Mouse (Mus musculus): ENCODE measurements around the gene Igdcc3. TPM values are rescaled to one million over a fixed set of nuclear protein-coding genes. Genes with fewer than 3 reads are reported as not detected.

The Igdcc3 gene
- polyA plus RNA-seq, 1 experiment from 2014 or later, result 0.33 TPM

- H3K27ac ChIP-seq (ENCODE audit: low read length), result no peak overlapping the region
- no peaks in the 10 kb centered on the region for H3K36me3 ChIP-seq (ENCODE audit: insufficient read depth, low read length)
- no peak overlapping the region for H3K4me2 ChIP-seq (replicated peaks; ENCODE audit: low read depth, low read length)
- no peak overlapping the region for H3K9ac ChIP-seq (replicated peaks; ENCODE audit: low read depth)
- H3K9me3 ChIP-seq (ENCODE audit: low read length), result no peaks in the 10 kb centered on the region
- no peak for DNase-seq (ENCODE audit: low spot score)
- WGBS, result 14% methylated on average over 8 of the region's 8 CpGs
- H3K4me3 ChIP-seq (ENCODE audit: low read depth, low read length), result no peak overlapping the region
- no peak for ATAC-seq
- no peaks in the 10 kb centered on the region for H3K4me1 ChIP-seq (ENCODE audit: insufficient read depth, low read depth, low read length)
- TF ChIP-seq EP300 (IDR thresholded peaks at IDR 0.05) (no peak), CTCF (IDR thresholded peaks at IDR 0.05) (no peak)
- peaks cover under 1% of the 10 kb centered on the region; the same call in 1 of the 2 replicates for H3K27me3 ChIP-seq (replicated peaks; ENCODE audit: insufficient read depth, low read length)
Measured at GRCm38 (mm10) chr9:65156604-65157003, 15.6 kb downstream of the Igdcc3 start.

GRCm38 (mm10) chr9:65157631-65158030 lies 16.6 kb downstream of the Igdcc3 start:
- Histone ChIP-seq H3K4me2 (replicated peaks; ENCODE audit: low read depth, low read length) (no peak overlapping the region), H3K27me3 (replicated peaks; ENCODE audit: insufficient read depth, low read length) (peaks cover 11% of the 10 kb centered on the region; the same call in 1 of the 2 replicates), H3K4me3 (ENCODE audit: low read depth, low read length) (no peak overlapping the region), H3K36me3 (ENCODE audit: insufficient read depth, low read length) (no peaks in the 10 kb centered on the region), H3K9ac (replicated peaks; ENCODE audit: low read depth) (no peak overlapping the region), H3K27ac (ENCODE audit: low read length) (no peak overlapping the region), H3K4me1 (ENCODE audit: insufficient read depth, low read depth, low read length) (no peaks in the 10 kb centered on the region), H3K9me3 (ENCODE audit: low read length) (no peaks in the 10 kb centered on the region)
- WGBS, result 63% methylated on average over 6 of the region's 6 CpGs
- ATAC-seq (no peak), DNase-seq (ENCODE audit: low spot score) (no peak)
- TF ChIP-seq EP300 (IDR thresholded peaks at IDR 0.05) (no peak), CTCF (IDR thresholded peaks at IDR 0.05) (no peak)

GRCm38 (mm10) chr9:65161188-65161587 lies 20.2 kb downstream of the Igdcc3 start:
- H3K4me2 ChIP-seq (replicated peaks; ENCODE audit: low read depth, low read length), result no peak overlapping the region
- 78% methylated on average over 4 of the region's 4 CpGs for WGBS
- DNase-seq (ENCODE audit: low spot score), result no peak
- no peak overlapping the region for H3K4me3 ChIP-seq (ENCODE audit: low read depth, low read length)
- ATAC-seq, result no peak
- peaks cover 22% of the 10 kb centered on the region for H3K27me3 ChIP-seq (replicated peaks; ENCODE audit: insufficient read depth, low read length)
- no peak overlapping the region for H3K27ac ChIP-seq (ENCODE audit: low read length)
- no peaks in the 10 kb centered on the region for H3K9me3 ChIP-seq (ENCODE audit: low read length)
- H3K9ac ChIP-seq (replicated peaks; ENCODE audit: low read depth), result no peak overlapping the region
- H3K36me3 ChIP-seq (ENCODE audit: insufficient read depth, low read length), result no peaks in the 10 kb centered on the region
- TF ChIP-seq EP300 (IDR thresholded peaks at IDR 0.05) (no peak), CTCF (IDR thresholded peaks at IDR 0.05) (no peak)
- H3K4me1 ChIP-seq (ENCODE audit: insufficient read depth, low read depth, low read length), result no peaks in the 10 kb centered on the region

GRCm38 (mm10) chr9:65161881-65162280 lies 20.9 kb downstream of the Igdcc3 start:
- Histone ChIP-seq H3K4me3 (ENCODE audit: low read depth, low read length) (no peak overlapping the region), H3K4me1 (ENCODE audit: insufficient read depth, low read depth, low read length) (no peaks in the 10 kb centered on the region), H3K4me2 (replicated peaks; ENCODE audit: low read depth, low read length) (no peak overlapping the region), H3K9me3 (ENCODE audit: low read length) (no peaks in the 10 kb centered on the region), H3K27me3 (replicated peaks; ENCODE audit: insufficient read depth, low read length) (peaks cover 22% of the 10 kb centered on the region), H3K9ac (replicated peaks; ENCODE audit: low read depth) (no peak overlapping the region), H3K27ac (ENCODE audit: low read length) (no peak overlapping the region), H3K36me3 (ENCODE audit: insufficient read depth, low read length) (no peaks in the 10 kb centered on the region)
- DNase-seq (ENCODE audit: low spot score) (no peak), ATAC-seq (no peak)
- WGBS, result 44% methylated on average over 8 of the region's 8 CpGs
- TF ChIP-seq EP300 (IDR thresholded peaks at IDR 0.05) (no peak), CTCF (IDR thresholded peaks at IDR 0.05) (no peak)

- 3% methylated on average over 58 of the region's 69 CpGs for WGBS
- H3K27ac ChIP-seq (ENCODE audit: low read length), result no peak overlapping the region
- no peaks in the 10 kb centered on the region for H3K36me3 ChIP-seq (ENCODE audit: insufficient read depth, low read length)
- ATAC-seq, result peak; percentile 25; the same call in 1 of the 2 replicates
- H3K4me1 ChIP-seq (ENCODE audit: insufficient read depth, low read depth, low read length), result no peaks in the 10 kb centered on the region
- peaks cover 22% of the 10 kb centered on the region for H3K27me3 ChIP-seq (replicated peaks; ENCODE audit: insufficient read depth, low read length)
- DNase-seq (ENCODE audit: low spot score), result no peak
- H3K9ac ChIP-seq (replicated peaks; ENCODE audit: low read depth), result no peak overlapping the region
- H3K4me2 ChIP-seq (replicated peaks; ENCODE audit: low read depth, low read length), result peak overlapping the region; percentile 64
- TF ChIP-seq EP300 (IDR thresholded peaks at IDR 0.05) (no peak), CTCF (IDR thresholded peaks at IDR 0.05) (no peak)
- peak overlapping the region; percentile 33 for H3K4me3 ChIP-seq (ENCODE audit: low read depth, low read length)
- no peaks in the 10 kb centered on the region for H3K9me3 ChIP-seq (ENCODE audit: low read length)
Measured at GRCm38 (mm10) chr9:65162711-65163639, 22.0 kb downstream of the Igdcc3 start.

GRCm38 (mm10) chr9:65164870-65165269 lies 23.9 kb downstream of the Igdcc3 start:
- DNase-seq (ENCODE audit: low spot score) (peak; percentile 56), ATAC-seq (no peak)
- peaks cover 22% of the 10 kb centered on the region for H3K27me3 ChIP-seq (replicated peaks; ENCODE audit: insufficient read depth, low read length)

More at GRCm38 (mm10) chr9:65164870-65165269, 23.9 kb downstream of the Igdcc3 start:
- Histone ChIP-seq H3K9ac (replicated peaks; ENCODE audit: low read depth) (no peak overlapping the region), H3K36me3 (ENCODE audit: insufficient read depth, low read length) (no peaks in the 10 kb centered on the region), H3K27ac (ENCODE audit: low read length) (no peak overlapping the region), H3K4me2 (replicated peaks; ENCODE audit: low read depth, low read length) (no peak overlapping the region), H3K4me3 (ENCODE audit: low read depth, low read length) (no peak overlapping the region), H3K4me1 (ENCODE audit: insufficient read depth, low read depth, low read length) (no peaks in the 10 kb centered on the region), H3K9me3 (ENCODE audit: low read length) (no peaks in the 10 kb centered on the region)
- WGBS, result 14% methylated on average over 1 of the region's 1 CpGs
- TF ChIP-seq EP300 (IDR thresholded peaks at IDR 0.05), result no peak
- TF ChIP-seq CTCF (IDR thresholded peaks at IDR 0.05), result peak; percentile 75

Measured in lung, postnatal 0 days (tissue).